Mouse (Mus musculus): ENCODE data around the gene Fam214b. TPM values are rescaled to one million over a fixed set of nuclear protein-coding genes. Genes with fewer than 3 reads are reported as not detected.

The Fam214b gene
- total RNA-seq (2015; ENCODE audit: low replicate concordance) (52.8 and 60.9 TPM in 2 replicates), total RNA-seq (2017; ENCODE audit: low replicate concordance) (40.3 and 42.3 TPM in 2 replicates)

- ATAC-seq (replicated peaks; ENCODE audit: low FRiP score, poor library complexity, severe bottlenecking), result peak; percentile 84
Measured at GRCm38 (mm10) chr4:43045659-43046302, at the start of gene Fam214b. Gene Fam214b, minus strand, starts transcription at chr4:43046220.

- no peak for ATAC-seq (replicated peaks; ENCODE audit: low FRiP score, poor library complexity, severe bottlenecking)
Measured at GRCm38 (mm10) chr4:43091183-43091582, 45.2 kb upstream of the Fam214b start.

- ATAC-seq (replicated peaks; ENCODE audit: low FRiP score, poor library complexity, severe bottlenecking), result no peak
Measured at GRCm38 (mm10) chr4:43089950-43090349, 43.9 kb upstream of the Fam214b start.

- ATAC-seq (replicated peaks; ENCODE audit: low FRiP score, poor library complexity, severe bottlenecking), result no peak
Measured at GRCm38 (mm10) chr4:43082458-43082857, 36.4 kb upstream of the Fam214b start.

GRCm38 (mm10) chr4:43078071-43078718 lies 32.2 kb upstream of the Fam214b start:
- no peak for ATAC-seq (replicated peaks; ENCODE audit: low FRiP score, poor library complexity, severe bottlenecking)

GRCm38 (mm10) chr4:43074923-43075322 lies 28.9 kb upstream of the Fam214b start:
- no peak for ATAC-seq (replicated peaks; ENCODE audit: low FRiP score, poor library complexity, severe bottlenecking)

- no peak for ATAC-seq (replicated peaks; ENCODE audit: low FRiP score, poor library complexity, severe bottlenecking)
Measured at GRCm38 (mm10) chr4:43065471-43065870, 19.5 kb upstream of the Fam214b start.

- ATAC-seq (replicated peaks; ENCODE audit: low FRiP score, poor library complexity, severe bottlenecking), result no peak
Measured at GRCm38 (mm10) chr4:43060286-43060685, 14.3 kb upstream of the Fam214b start.

- ATAC-seq (replicated peaks; ENCODE audit: low FRiP score, poor library complexity, severe bottlenecking), result no peak
Measured at GRCm38 (mm10) chr4:43059697-43060096, 13.7 kb upstream of the Fam214b start.

GRCm38 (mm10) chr4:43058753-43059654 lies 13.0 kb upstream of the Fam214b start, which contains the start of gene Unc13b:
Gene Unc13b, plus strand, starts transcription at chr4:43058953.
- ATAC-seq (replicated peaks; ENCODE audit: low FRiP score, poor library complexity, severe bottlenecking), result peak; percentile 91

- ATAC-seq (replicated peaks; ENCODE audit: low FRiP score, poor library complexity, severe bottlenecking), result no peak
Measured at GRCm38 (mm10) chr4:43058392-43058752, 12.4 kb upstream of the Fam214b start.

GRCm38 (mm10) chr4:43057654-43058053 lies 11.6 kb upstream of the Fam214b start:
- no peak for ATAC-seq (replicated peaks; ENCODE audit: low FRiP score, poor library complexity, severe bottlenecking)

- peak; percentile 89 for ATAC-seq (replicated peaks; ENCODE audit: low FRiP score, poor library complexity, severe bottlenecking)
Measured at GRCm38 (mm10) chr4:43052627-43053026, 6.6 kb upstream of the Fam214b start.

GRCm38 (mm10) chr4:43047231-43047630 lies 1.2 kb upstream of the Fam214b start:
- 0 out of 2 replicates have a peak, but pooled peaks have one; percentile 53 for ATAC-seq (replicated peaks; ENCODE audit: low FRiP score, poor library complexity, severe bottlenecking)

- ATAC-seq (replicated peaks; ENCODE audit: low FRiP score, poor library complexity, severe bottlenecking), result no peak
Measured at GRCm38 (mm10) chr4:43046607-43047006, 587 bp upstream of the Fam214b start.

GRCm38 (mm10) chr4:43045285-43045658 lies 748 bp downstream of the Fam214b start:
- ATAC-seq (replicated peaks; ENCODE audit: low FRiP score, poor library complexity, severe bottlenecking), result no peak

GRCm38 (mm10) chr4:43044673-43045072 lies 1.3 kb downstream of the Fam214b start:
- ATAC-seq (replicated peaks; ENCODE audit: low FRiP score, poor library complexity, severe bottlenecking), result no peak

GRCm38 (mm10) chr4:43043644-43044357 lies 2.2 kb downstream of the Fam214b start:
- no peak for ATAC-seq (replicated peaks; ENCODE audit: low FRiP score, poor library complexity, severe bottlenecking)

- ATAC-seq (replicated peaks; ENCODE audit: low FRiP score, poor library complexity, severe bottlenecking), result no peak
Measured at GRCm38 (mm10) chr4:43040881-43041547, 5.0 kb downstream of the Fam214b start.
